Mouse (Mus musculus) mesoderm, embryonic 11.5 days (tissue): ENCODE measurements around the gene Cxcr3.

Source experiments
- DNase-seq: peaks from one replicate; pipeline ENCODE4 v3.0.0-alpha.2; 2012; ENCODE audit warnings: low read depth, low spot score

The Cxcr3 gene

DNA sequence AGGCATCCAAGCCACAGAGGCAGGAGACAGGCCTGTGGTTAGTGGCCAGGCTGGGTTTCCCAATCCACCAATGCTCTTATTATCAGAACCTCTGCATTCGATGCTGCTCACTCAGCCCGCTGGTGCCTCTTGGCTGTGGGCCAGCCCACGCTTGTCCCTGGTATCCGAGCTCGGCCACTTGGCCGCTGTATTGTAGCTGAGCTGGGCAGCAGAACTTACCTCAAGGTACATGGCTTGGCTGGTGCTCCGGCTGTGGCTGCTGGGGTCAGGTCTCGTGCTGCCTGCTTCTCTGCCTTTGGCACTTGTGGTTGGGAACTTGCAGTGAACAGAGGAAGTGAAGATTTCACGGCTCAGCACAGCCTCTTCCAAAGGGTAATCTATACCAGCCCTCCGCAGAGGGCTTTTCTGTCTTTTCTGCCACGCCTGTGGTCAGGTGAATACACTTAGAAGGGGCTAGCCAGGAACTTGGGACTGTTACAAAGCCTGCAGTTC, at the start of gene Cxcr3:
Gene Cxcr3 (minus strand): TSS at position 442 of the 492 bp plus-strand sequence.
- no peak for DNase-seq

- DNase-seq, result peak; percentile 56
These were observed 38.0 kb upstream of the Cxcr3 start for GRCm38 (mm10) chrX:101772035-101772434.

DNA sequence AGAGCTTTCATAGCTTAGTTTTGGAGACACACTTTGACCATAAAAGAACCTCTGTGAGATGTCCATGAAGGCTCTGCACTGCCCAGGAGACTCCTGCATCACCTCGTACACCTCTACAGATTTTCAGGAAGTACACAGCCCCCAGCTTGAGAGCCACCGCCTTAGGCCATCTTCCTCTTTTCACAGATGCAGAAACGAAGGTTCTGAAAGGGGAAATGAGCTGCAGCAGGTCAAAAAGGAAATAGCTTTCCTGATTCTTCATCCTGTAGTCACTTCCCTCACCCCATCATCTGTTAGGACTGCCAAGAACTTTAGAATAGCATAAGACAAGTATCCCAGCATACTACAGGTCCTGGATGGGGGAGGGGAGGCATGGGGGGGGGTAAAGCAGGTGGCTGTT, 36.2 kb upstream of the Cxcr3 start:
- DNase-seq, result no peak

GRCm38 (mm10) chrX:101769478-101769877, 35.4 kb upstream of the Cxcr3 start:
- no peak for DNase-seq

GRCm38 (mm10) chrX:101767280-101767679, 33.2 kb upstream of the Cxcr3 start:
- no peak for DNase-seq

- DNase-seq, result no peak
These were observed 31.0 kb upstream of the Cxcr3 start for GRCm38 (mm10) chrX:101765111-101765510.

DNA sequence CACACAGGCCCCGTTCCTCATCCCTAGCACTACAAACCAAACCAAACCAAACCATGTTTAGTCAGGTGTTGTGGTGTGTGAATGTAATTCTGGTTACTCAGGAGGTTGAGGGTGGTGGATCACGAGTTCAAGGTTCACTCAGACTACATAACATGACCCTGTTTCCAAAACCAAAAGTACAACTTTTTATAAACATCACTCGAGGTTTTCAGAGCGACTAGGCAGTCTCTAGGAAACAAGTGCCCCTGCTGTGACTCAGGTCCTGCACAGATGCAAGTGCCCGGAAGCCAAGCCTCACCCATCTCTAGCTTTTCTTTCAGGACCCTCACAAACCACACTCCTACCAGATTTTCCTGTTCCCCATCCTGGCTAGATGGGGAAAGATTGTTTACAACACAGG, 30.6 kb upstream of the Cxcr3 start:
- DNase-seq, result no peak

DNA sequence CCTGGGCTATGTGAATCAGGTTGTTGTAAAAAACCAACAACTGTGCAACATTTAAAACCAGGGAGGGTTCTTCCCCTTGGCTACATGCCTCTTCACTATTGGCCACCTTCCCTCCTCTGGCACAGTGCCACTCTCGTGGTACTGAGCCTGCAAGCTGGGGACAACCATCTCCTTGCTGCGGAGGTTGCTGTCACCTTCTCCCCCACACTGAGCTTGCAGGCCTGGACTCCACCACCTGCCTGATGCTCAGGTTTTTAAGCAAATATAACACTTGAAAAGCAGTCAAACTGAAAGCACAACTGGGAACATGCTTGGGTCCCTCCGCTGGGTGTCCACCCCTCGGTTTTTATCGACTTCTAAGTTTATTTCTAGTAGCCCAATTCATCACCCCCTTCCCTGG, 20.4 kb upstream of the Cxcr3 start:
- DNase-seq, result no peak

DNA sequence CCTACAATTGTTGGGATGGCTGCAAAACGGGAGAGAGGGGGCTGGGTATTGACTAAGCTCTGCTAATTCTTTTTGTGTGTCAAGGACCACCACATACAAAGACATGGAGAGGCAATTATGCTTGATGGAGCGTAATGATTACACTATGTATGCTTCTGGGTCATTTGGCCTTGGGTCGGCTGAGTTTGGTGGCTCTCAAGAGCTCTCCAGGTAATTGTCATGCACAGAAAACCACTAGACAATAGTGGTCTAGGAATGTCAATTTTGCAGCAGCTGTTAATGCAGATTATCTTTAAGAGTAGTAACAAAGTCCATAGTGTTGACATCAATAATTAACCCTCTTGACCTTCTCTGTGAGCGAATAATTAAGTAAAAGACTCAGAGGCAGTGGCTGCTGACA, 16.1 kb upstream of the Cxcr3 start:
- peak; percentile 12 for DNase-seq

GRCm38 (mm10) chrX:101741064-101741433, 7.0 kb upstream of the Cxcr3 start:
- DNase-seq, result no peak

DNA sequence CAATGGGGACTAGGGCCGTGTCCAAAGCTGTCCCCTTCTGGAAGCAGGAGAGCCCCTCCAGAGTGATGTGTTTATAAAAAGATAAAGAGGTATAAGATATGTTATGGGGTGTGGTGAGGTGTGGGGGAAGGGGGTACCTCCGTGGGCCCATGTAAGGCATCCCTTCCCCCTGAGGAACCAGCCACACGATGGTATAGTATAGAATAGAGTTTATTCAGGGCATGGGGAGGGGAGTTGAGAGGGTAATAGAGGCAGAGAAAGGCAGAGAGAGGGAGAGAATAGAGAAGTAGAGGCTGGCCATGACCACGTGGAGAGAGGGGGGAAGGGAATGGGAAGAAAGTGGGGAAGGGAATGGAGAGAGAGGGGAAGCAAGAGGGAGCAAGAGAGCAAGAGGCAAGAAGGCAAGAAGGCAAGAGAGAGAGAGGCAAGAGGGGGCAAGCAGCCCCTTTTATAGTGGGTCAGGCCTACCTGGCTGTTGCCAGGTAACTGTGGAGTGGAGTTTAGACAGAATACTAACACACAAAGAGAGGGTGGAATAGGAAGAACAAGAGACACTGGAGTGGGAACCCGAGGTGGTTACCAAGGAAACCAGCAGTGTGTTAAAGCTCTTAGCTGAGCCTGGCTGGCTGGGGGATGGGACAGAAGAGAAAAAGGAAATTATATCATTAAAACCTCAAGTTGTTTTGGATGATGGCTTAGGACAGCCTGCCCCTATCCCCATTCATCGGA, 6.4 kb upstream of the Cxcr3 start:
- peak; percentile 21 for DNase-seq

GRCm38 (mm10) chrX:101737201-101737600, 3.1 kb upstream of the Cxcr3 start:
- no peak for DNase-seq

DNA sequence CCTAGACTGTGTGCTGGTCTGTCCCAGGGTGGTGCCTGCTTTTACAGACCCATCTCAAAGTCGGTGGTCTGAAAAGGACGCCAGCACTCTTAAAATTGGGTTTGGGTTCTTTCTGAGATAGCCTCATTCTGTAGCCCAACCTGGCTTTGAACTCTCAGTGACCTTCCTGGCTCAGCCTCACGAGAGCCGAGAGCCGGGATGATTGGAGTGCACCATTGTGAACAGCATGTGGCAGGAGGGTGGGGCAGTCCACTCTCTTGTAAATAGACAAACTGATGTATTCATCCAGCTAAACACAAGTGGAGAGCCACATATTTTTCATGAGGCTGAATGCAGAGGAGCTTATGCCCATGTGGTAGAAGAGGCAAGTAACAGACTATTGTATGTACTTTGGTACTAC, 912 bp upstream of the Cxcr3 start:
- no peak for DNase-seq

DNA sequence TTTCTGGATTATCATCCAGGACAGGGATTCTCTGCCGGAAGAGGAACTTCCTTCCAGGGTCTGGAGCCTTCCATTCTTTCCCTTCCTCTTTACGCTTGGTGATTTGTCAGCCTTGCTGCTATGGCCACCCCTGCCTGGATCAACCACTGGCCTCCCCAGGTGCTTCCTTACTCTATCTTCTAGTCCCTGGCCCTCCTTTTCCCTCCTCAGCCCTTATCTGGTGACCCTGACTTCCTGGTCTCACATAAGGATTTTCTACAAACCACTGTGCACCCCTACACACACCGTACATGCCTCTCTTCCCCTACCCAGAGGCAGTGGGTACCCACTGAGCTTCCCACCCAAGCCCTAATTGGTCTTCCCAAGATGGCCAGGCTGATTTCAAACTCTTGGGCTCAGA, 781 bp downstream of the Cxcr3 start:
- no peak for DNase-seq

DNA sequence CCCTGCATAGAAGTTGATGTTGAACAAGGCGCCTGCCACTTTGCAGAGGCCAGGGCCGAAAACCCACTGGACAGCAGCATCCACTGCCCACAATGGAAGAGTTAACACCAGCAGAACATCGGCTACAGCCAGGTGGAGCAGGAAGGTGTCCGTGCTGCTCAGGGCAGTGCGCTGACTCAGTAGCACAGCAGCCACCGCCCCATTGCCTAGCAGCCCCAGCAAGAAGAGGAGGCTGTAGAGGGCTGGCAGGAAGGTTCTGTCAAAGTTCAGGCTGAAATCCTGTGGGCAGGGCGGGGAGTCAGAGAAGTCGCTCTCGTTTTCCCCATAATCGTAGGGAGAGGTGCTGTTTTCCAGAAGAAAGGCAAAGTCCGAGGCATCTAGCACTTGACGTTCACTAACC, 1.4 kb downstream of the Cxcr3 start:
- no peak for DNase-seq

GRCm38 (mm10) chrX:101730010-101730409, 4.1 kb downstream of the Cxcr3 start:
- no peak for DNase-seq

DNA sequence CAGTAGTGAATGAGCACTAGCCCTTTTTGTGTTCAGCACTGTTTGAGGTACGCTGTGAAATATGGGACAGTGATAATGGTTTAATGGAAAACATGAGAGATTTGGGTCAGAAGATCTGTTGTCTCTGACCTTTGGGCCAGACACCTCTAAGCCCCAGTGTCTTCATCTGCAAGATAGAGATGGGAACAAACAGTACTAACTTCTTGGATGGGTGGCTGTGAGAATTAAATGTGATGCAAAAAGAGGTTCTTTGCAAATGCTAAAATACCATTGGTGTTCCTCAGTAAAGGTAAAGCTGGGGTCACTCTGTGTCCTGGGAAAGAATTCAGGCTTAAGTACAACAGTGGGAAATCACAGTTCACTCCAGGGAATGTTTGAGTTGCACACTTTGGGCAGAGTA, 13.7 kb downstream of the Cxcr3 start:
- DNase-seq, result no peak

DNA sequence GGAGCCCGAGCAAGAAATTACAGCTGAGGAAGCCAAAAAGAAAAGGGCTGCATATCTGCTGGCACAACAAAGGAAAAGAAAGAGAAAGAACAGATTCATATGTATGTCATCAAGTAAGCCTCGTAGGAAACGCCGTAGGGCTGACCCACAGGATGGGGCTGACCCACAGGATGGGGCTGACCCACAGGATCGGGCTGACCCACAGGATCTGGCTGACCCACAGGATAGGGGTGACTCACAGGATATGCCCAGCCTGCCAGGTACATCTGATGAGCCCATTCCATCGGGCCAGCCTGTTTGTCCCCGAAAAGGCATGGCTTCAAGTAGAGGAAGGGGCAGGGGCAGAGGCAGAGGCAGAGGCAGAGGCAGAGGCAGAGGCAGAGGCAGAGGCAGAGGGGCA, 29.0 kb downstream of the Cxcr3 start:
- no peak for DNase-seq

DNA sequence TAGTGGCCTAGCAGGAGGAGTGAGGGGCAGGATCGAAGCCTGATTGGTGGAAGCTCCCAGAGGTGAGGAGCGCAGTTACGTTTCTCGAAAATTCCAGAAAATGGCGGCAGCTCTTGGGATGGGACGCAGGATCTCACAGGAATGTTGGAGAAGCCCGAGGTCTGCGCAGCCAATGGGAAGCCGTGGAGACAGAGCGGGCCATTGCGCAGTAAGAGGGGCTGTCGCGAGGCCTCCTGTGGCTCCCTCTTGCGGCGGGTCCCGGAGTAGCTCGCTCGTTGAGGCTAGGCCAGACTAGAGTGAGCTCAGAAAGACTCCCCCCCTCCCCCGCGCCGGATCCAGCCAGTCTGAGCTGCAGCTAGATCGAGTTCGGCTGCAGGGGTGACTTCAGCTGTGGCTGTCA, 35.8 kb downstream of the Cxcr3 start:
- peak; percentile 1 for DNase-seq

- DNase-seq, result no peak
These were observed 36.5 kb downstream of the Cxcr3 start for GRCm38 (mm10) chrX:101697537-101697936.

DNA sequence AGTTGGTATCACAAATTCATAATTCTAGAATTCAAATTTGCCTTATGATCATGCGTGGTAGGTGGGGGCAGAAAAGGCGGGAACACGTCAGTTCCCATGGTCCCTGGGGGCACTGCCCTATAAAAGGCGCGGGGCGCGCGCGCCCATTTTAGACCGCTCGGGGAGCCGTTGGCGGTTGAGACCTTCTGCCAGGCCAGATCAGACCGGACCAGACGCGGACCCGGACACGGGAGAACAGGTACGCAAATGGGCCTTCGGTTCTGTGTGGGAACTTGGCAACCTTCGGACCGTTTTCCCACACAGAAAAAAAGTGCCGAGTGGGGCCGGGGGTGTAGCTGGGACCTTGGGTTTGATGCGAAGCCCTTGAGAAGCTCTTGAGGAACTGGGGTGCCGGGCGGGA, 38.4 kb downstream of the Cxcr3 start:
- no peak for DNase-seq
